Mouse (Mus musculus): ENCODE data around the gene Prkce.
"Not testable (repeated sequence)": the region's sequence is repeated elsewhere in the genome, so short reads cannot be mapped to it uniquely, and the experiment has no call there.

The Prkce gene

DNA sequence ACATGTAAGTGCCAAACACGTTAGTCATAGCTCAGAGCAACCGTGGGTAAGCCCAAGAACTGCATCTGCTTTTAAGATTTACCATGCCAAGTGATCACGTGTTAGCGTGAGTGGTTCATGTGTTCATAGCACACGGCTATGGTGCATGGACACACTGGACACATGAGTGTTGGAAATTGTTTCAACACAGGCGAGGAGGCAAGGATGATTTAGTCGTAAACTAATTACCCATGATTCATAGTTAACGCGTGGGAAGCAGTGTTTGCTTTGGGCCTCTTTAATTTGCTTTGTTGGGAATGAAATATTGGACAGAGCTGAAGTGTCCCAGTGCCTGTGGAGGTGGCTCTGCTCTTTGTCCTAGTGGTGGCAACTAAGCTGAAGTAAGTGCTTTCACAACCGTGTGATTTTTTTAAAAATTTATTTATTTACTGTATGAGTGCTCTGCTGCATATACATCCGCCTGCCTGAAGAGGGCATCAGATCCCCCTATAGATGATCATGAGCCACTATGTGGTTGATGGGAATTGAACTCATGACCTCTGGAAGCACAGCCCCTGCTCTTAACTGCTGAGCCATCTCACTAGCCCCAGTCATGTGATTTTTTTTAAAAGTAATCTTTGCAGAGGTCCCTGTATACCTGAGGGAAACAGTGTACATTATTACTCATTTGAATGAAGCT is 290.9 kb downstream of the Prkce start:
- DNase-seq = no peak

DNA sequence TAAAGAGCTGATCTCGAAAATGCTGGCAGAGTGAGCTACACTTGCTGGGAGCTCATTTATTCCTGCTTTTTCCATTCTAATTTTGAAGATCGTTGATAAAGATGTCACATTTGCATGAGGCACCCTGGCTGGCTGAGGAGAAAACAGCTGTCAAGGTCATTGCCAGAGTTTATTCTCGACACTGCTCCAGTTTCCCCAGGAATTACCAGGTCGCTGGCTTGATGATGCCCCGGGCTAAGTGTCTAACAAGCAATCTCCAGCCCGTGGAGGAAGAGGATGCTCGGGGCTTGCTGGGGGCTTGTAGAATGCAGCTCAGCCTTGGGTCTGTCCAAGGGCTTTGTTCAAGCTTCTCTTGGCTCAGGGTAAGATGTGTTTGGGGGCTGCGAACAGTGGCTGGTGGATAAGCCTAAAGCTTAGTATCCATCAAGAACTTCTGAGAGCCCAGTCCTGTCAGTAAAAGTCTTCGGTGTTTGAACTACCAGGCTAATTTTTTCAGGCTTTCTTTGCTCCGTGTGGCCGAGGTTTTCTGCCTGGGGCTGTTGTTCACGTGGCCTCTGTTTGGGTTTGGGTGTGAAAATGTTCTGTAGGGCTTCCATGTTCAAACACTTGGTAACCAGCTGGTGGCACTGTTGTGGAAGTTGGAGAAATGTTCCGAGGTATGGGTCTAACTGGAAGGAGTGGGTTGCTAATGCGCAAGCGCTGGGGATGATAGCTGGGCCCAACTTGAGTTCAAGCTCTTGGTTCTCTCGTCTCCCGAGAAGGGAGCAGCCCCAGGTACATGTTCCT is 293.3 kb downstream of the Prkce start:
- DNase-seq = no peak

DNA sequence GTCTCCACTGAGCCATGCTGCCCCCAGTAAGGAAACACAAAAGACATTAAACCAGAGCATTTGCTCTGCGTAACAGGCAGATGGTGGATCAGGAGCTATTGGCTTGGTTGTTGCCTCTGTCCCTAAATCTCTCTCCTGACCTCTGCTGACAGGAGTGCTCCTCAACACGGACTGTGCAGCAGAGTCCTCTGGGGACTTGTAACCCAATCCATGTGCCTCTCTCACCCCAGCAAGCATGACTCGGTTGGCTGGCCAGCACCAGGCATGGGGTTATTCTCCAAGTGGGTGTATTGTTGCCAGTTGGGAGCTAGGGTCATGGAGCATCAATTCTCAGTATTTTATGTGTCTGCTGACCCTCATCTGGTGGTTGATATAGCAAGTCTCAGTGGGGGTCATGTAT is 295.8 kb downstream of the Prkce start:
- DNase-seq = no peak

DNA sequence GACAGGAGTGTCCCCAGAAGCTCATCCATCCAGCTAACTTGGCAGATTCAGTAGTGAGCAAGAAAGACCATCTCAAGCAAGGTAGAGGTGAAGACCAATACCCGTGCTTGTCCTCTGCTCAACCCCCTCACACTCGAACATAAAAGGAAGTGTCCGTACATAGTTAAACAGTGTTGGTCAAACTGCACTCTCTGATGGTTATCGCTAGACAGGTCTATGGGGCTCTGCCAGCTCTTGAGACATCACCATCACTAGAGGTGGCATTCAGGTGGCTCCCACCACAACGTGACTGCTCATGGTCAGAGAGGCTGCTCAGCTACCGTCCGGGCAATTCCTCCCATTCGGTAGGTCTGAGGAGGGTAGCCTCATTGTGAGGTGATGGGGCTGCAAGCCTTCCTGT is 296.6 kb downstream of the Prkce start:
- no peak for DNase-seq

DNA sequence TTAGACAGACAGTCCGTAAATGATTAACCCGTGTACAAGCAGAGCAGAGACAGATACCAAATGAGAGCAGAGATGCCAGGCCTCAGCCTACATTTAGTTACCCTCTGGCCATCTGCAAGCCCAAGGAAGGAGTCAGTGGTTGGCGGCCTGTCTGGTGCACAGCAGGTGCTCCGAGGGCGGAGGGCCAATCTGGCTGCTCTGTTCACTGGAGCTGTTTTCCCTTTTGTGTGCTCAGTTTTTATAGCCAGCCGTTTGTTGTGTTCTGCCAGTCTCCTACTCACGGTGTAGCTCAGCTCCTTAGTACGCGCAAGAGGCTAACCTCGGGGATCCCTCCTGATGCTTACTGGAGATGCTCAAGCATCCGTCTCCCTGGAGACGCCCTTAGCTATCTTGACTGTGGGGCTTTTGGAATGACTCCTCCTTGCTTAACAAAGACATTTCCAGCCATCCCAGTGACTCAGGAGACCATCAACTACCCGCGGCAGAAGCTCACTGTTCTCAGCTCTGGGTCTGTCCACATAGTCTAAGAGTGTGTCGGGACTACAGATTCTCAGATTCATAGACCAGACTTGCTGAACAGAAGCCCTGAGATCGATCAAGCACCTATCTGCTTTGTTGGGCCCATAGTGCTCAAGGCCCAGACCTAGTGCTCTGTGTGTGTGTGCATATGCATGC is 297.2 kb downstream of the Prkce start:
- DNase-seq = peak; percentile 93

DNA sequence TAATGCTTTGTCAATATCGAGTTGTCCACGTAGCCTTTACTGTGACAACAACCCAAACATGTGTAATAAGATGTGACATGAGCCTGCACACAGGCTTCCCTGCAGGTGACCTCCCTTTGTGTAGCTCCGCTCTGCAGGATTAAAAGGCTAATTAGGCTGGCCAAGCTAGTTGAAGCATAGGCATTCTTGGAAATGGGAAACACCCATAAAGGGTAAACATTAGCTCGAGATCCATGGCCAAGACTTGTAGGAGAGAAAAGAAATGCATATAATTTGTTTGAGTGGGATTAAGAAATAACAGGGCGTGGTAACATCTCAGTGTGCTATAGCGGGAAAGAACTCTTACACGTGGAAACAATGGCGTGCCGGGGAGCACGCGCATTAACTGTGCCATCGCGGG is 298.3 kb downstream of the Prkce start:
- DNase-seq = no peak

DNA sequence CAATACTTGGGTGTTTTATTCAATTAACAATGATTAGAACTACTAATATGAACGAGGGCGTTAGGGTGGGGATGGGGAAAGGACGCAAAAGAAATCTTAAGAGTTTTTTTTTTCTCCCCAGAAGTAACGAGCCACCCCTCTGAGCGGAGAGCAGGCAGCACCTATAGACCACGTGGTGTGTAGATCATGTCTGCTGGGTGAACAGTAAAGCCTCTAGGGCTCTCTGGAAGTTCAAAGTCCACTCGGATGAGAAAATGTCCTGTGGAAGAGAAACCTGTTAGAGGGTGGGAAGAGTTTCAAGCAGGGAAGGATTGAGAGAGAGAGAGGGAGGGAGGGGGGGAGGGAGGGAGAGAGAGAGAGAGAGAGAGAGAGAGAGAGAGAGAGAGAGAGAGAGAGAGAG is 298.8 kb downstream of the Prkce start:
- DNase-seq = no peak

DNA sequence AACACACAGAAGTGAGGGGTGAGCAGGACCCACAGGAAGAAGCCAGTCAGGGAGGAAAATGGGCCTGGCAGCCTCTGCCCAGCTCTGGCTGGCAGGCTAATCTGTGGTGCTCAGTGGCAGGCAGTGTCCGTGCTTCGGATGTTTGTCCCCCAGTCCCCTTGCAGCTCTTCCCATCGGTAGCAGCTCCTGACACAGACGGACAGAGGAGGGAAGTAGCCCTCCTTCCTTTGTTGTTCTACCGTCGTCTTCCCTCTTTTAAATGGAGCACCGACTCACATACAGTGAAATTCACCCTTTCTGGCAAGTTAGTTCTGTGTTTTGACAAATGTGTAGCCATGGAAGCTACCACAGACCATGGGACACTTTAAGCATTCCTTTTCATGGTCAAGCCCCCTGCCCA is 299.3 kb downstream of the Prkce start:
- DNase-seq = no peak

DNA sequence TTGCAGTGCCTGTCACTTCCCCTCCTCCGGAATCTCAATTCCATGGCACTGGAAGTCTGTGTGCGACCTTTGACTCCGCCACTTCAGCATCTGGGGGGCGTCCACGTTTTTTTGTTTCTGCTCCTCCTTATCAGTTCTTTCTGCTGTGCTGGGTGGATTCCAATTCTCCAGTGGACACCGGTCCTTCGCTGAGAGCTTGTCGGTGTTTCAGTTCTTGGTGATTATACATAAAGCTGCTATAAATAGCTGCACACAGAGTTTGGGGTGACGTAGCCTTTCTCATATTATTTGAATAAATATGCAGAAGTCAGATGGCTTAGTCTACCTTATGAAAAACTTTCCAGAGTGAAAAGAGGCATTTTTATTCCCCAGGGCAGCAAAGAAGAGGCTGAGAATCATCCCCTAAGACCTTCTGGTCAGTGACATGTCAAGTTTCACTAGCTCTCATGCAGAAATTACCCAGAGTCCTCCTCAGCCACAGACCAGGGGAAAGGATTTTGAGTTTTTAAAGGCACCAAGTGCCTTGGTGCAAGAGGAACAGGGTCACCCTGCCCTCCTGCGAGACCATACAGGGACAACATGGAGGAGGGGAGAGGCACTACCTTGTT is 299.8 kb downstream of the Prkce start:
- DNase-seq = no peak

DNA sequence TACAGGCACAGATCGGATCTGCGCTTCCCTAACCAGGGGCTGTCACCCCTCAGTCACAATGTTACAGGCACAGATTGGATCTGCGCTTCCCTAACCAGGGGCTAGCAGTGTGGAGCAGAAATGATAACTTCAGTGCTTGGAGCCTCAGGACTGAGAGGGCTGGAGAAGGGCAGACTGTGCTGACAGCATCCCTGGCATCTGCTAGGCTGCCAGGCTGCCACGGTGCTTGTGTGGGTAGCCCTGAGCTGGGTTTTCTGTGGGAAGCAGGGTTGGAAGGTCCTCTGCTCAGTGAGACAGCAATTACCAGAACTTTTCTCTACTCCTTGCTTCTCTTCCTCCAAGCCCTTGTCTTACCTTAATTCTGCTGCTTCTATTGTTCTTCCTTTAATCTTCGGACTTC is 300.4 kb downstream of the Prkce start:
- peak in 1 of 2 experiments; percentile 42 for DNase-seq

DNA sequence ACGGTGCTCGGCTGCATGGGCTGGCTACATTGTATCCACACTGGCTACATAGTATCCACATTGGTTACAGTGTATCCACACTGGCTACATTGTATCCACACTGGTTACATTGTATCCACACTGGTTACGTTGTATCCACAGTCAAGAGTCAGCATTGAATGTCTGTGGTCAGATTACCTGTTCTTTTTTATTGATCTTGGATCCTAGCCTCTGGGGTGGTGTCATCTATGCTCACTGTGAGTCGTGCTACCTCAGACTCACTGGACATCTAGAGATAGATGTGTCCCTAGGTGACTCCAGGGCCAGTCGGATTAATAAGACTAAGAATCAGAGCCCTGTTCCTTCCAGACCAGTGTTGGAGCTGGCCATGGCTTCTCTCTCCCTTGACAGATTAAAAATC is 302.6 kb downstream of the Prkce start:
- no peak for DNase-seq

DNA sequence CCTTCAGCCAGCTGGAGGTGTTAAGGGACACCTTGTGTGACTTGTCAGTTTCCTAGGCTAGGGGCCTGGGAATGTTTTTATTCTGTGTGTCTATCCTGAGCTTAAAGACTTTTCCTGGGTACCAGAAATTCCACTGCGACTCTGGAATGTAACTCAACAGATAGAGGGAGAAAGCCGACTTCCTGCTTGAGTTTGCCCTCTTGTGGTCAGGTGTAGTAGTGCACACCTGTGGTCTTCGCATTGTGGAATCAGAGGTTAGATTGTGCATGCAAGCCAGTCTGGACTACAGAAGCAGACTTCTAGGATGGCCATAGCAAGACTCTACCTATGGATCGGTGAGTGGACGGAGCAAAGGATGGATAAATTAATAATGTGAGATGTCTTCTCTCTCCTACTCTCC is 304.1 kb downstream of the Prkce start:
- DNase-seq = peak; percentile 81 to 89

DNA sequence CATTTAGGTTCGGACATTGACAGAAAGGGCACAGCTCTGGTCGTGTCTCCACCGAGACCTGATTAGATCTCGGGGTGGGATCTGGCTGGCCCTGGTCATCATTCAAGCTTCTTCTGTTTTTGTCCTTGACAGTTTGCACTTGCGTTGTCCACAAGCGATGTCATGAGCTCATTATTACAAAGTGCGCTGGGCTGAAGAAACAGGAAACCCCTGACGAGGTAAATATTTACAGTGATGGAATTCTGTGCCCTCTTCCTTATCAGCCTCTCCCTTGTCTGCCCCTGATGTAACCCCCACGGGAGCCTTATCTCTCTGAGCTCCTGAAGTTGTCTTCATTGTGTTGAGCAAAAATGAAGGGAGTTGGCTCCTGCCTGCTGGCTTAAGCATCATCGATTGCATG is 309.1 kb downstream of the Prkce start:
- DNase-seq = no peak

DNA sequence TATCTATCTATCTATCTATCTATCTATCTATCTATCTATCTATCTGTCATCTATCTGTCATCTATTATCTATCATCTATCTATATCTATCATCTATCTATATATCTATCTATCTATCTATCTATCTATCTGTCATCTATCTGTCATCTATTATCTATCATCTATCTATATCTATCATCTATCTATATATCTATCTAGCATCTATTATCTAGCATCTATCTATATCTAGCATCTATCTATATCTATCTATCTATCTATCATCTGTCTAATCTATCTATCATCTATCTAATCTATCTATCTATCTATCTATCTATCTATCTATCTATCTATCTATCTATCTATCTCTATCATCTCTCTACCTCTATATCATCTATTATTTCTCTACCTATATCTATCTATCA is 309.8 kb downstream of the Prkce start:
- not testable (repeated sequence) for DNase-seq

DNA sequence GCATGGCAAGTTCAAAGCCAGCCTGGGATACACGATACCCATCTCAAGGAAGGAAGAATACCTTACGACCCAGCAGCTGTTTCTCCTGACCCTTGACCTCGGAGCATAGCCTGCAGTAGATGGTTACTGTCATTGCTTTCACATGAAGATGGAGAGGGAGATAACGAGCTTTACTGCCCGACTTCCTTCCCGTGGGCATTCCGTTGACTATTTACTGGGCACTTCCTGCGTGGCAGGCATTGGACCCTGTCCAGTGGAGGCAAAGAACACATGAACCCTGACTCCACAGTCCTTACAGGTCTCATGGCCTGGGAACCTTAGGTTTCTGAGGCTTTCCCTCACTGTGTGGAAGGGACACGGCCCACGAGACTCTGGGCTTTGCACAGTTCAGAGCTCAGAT is 311.8 kb downstream of the Prkce start:
- DNase-seq = no peak

DNA sequence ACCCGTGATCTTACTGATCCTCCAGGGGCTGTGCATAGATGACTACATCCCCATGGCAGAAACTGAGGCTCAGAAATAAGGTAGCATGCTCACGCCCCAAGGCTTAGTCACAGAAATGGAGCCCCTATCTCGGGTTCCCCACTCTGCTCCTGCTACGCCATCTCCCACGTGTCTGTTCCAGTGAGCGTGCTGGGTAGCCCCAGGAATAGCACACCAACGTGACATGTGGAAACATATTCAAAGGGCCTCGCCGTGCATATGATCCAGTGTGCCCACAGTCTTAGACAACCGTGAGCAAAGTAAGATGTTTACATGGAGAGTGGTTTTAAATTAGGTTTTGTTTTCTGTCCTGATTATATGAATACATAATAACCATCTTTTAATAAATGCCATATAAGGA is 315.1 kb downstream of the Prkce start:
- DNase-seq = no peak

DNA sequence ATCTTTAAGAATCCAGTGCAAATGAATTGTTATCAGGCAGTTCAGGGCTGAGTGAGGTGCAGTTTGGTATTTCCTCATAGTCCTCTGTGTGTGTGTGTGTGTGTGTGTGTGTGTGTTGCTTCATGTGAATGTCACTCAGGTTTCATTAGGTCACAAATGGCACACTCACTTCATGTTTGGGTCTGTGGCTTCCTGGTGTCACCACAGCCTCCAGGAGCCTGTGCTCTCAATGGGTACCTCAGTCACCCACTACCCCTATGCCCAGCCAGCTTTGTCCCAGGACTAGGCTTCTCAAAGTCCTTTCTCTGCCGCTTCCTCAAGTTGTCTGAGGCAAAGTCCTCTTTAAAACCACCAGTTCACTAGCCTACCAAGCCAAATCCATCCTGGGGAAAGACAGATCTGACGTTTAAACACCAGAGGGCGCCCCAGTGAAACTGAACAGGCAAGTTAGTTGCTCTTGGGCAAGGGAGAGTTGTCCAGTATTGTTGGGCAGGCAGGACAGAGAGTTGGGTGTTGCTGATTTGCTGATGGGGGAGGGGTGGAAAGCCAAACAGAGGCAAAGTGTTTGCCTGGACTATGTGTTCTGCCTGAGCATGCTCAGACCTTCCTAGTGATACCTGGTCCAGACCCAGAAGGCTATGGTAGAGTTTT is 316.6 kb downstream of the Prkce start:
- DNase-seq = peak; percentile 72 to 80

DNA sequence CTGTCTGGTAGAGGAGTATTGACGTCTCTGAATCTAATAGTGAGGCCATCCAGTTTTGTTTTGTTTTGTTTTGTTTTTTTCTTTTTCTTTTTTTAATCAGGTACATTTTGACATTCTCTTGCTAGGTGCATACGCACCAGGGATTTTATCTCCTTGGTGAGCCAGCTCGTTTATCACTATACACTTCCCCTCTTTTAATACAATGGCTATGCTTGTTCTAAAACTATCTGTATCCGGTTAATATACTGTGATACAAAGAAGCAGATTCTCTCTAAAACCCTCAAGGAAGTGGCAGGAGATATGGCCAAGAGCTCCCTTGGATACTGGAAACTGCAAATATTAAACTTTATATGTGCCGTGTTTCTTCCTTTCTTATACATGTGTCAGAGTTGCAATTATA is 319.1 kb downstream of the Prkce start:
- DNase-seq = no peak

DNA sequence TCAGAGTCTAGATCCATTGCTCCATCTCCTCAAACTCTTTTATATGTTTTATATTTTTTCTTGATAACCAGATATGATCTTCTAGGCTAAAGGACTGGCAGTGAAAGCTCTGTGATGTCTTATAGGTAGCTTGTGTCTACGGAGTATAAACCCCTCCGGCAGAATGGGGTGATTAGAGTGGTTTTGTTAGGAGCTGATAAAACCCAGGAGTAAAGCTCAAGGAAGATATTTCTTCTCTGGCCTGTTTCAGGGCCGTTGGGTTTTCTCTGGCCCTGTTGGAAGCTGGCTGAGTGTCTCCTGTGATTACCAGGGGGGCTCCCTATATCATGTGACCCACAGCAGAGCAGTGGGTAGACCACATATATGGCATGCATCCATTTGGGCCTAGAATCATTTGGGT is 319.9 kb downstream of the Prkce start:
- no peak for DNase-seq

DNA sequence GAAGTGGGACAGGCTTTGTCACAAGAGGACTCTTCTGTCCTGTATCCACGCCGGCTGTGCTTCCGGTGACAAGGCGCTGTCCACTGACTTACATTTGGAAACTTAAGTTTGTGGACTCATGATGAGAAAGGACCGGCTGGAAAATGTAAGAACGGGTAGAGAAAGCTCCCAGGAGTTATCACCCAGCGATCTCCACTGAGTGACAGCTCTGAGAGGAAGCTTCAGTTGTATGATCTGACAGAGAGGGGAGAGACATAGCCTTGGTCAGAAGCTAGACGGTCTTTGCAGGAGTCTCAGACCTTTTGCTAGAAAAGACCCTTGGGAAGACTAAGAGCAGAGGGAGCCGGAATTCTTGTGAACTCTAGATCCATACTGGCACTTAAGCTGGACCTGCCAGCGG is 322.2 kb downstream of the Prkce start:
- DNase-seq = no peak

DNA sequence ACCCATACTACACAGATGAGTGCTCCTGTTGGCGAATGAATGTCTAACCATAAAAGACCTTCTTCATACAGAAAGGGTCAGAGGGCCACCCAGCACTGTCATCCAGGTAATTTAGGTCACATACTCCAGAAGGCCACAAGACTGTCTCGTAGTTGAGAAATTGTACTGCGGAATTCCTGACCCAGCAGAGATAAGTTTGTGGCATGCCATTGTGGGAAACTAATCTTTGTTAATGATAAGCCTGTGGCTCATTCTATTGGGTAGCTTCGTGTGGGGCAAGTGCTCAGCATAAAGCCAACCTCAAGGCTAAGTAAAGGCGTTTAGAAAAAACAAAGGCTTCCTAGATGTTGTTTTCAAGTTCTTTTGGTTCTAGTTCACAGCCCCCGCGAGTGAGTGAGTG is 324.8 kb downstream of the Prkce start:
- DNase-seq = no peak

DNA sequence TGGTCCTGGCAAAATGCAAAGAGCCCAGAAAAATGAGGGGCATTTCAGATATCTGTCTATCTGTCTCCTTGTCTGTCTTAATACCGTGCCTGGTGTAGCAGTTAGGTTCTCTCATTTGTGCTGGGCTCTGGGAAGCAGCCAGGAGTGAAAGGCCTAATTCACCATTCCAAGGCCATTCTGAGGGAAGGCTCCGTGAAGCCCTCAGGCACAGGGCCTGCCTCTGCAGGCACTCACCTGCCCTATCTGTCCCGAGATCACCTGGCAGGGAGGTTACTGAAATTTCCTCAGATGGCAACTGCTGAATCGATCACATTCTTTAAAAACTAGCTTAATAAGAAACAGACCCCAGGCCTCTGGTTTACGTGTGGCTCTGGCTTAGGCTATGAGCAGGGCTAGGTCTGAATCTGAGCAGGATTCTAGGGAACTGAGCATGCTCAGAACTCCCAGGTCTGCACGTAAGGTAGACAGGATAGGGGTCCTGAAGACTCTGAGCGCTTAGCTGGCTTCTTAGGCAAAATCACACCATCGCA is 326.4 kb downstream of the Prkce start:
- no peak for DNase-seq

DNA sequence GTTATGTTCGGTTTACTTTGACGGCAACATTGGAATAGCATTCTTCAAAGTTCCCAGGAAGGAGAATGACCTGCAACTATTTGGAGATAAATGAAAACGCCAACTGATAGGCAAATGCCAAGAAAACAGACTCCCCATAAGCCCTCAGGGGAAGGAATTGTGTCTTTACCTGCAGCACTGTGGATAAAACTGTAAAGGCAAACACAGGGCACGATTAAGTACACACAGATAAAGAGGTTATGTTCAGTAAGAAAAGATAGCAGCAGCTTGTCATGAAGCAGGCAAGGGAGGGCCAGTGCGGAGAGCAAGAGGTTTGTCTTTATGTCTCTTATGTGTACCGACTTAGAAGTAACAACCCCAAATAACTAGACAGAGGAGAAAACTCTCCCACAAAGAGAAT is 326.9 kb downstream of the Prkce start:
- no peak for DNase-seq
